Mouse (Mus musculus) heart, adult 2 months (tissue): ENCODE results near the gene Gm47995. TPM values are rescaled to one million over a fixed set of nuclear protein-coding genes. Genes with fewer than 3 reads are reported as not detected.

Source experiments
- DNase-seq, 2 experiments: peaks; one replicate each; pipeline ENCODE4 v3.0.0; 2021
- H3K27ac ChIP-seq: fragments of 200-600 bp; 2 replicates; pipeline ENCODE4 v1.8.1; 2022
- H3K27me3 ChIP-seq: fragments of 200-500 bp; 2 replicates; pipeline ENCODE4 v1.6.1; 2012; ENCODE audit warnings: mild to moderate bottlenecking, low read length, inconsistent platforms, mixed read lengths; ENCODE audit not compliant: control insufficient read depth, insufficient read depth
- H3K36me3 ChIP-seq: fragments of 200-500 bp; 2 replicates; pipeline ENCODE4 v1.6.1; 2012; ENCODE audit warnings: low read length, inconsistent platforms; ENCODE audit not compliant: control insufficient read depth, insufficient read depth
- H3K4me1 ChIP-seq: fragments of 200-500 bp; 2 replicates; pipeline ENCODE4 v1.6.1; 2011; ENCODE audit warnings: low read length; ENCODE audit not compliant: control insufficient read depth, insufficient read depth
- H3K4me3 ChIP-seq: fragments of 200-600 bp; 2 replicates; pipeline ENCODE4 v1.8.1; 2022
- H3K79me2 ChIP-seq: fragments of 200-500 bp; replicated peaks from 2 replicates; pipeline ENCODE4 v1.6.1; 2012; ENCODE audit warnings: mild to moderate bottlenecking, inconsistent platforms, low read length, moderate library complexity, mixed read lengths; ENCODE audit not compliant: control insufficient read depth, insufficient read depth
- H3K9ac ChIP-seq: fragments of 200-500 bp; 2 replicates; pipeline ENCODE4 v1.6.1; 2012; ENCODE audit warnings: low read depth, mild to moderate bottlenecking, control low read depth, inconsistent platforms, low read length, mixed read lengths
- CTCF ChIP-seq: fragments of 200-600 bp; IDR thresholded peaks from 2 replicates; pipeline ENCODE4 v1.8.1; 2022; ENCODE audit warnings: antibody characterized with exemption, mild to moderate bottlenecking, moderate library complexity
- EP300 ChIP-seq: fragments of 200-500 bp; IDR thresholded peaks from 2 replicates; pipeline ENCODE4 v1.6.1; 2011; ENCODE audit warnings: low read depth, low read length, control low read depth; ENCODE audit not compliant: insufficient read depth
- POLR2A ChIP-seq: fragments of 200-500 bp; IDR thresholded peaks from 2 replicates; pipeline ENCODE4 v1.6.1; 2011; ENCODE audit warnings: mild to moderate bottlenecking, low read depth, low read length, control low read depth; ENCODE audit not compliant: insufficient read depth
- WGBS: fragments of 180-500 bp; shearing (Covaris S2); methylation state at CpG from one replicate; pipeline ENCODE4 v1.1.7; 2018; 5-methylcytosine and 5-hydroxymethylcytosine counted together
- intact Hi-C: fragments of 180-260 bp; cut with DNase I; formaldehyde crosslinking; loops from one replicate; pipeline ENCODE4 v1.15.1; 2025
- polyA plus RNA-seq: library from polyadenylated mRNA; depleted of rRNA; stranded (reverse); fragments of >200 nt; gene quantifications from 2 replicates; pipeline ENCODE4 v1.2.3, GENCODE M21; 2012
- total RNA-seq, 2 experiments: library from RNA; stranded (reverse); gene quantifications; 2 replicates each; pipeline ENCODE4 v1.2.3; 2021

The Gm47995 gene
- total and polyA plus RNA-seq, 3 experiments: not detected

- no peaks in the 10 kb centered on the region for H3K36me3 ChIP-seq
- H3K4me1 ChIP-seq: no peaks in the 10 kb centered on the region
- no peaks in the 10 kb centered on the region for H3K79me2 ChIP-seq
- no peak overlapping the region for H3K9ac ChIP-seq
- no peaks in the 10 kb centered on the region for H3K27me3 ChIP-seq
- H3K27ac ChIP-seq: no peak overlapping the region
- TF ChIP-seq CTCF (no peak), POLR2A (no peak), EP300 (no peak)
- intact Hi-C loops: no loop called here
- H3K4me3 ChIP-seq: no peak overlapping the region
- 93% methylated on average over 1 of the region's 1 CpGs for WGBS
- no peak for DNase-seq
These were observed 26.3 kb downstream of the Gm47995 start for GRCm38 (mm10) chr1:151224536-151224935.

- Histone ChIP-seq H3K79me2 (no peaks in the 10 kb centered on the region), H3K27me3 (no peaks in the 10 kb centered on the region), H3K27ac (no peak overlapping the region), H3K4me3 (no peak overlapping the region), H3K4me1 (no peaks in the 10 kb centered on the region), H3K9ac (no peak overlapping the region), H3K36me3 (no peaks in the 10 kb centered on the region)
- 83% methylated on average over 8 of the region's 8 CpGs for WGBS
- intact Hi-C loops: no loop called here
- TF ChIP-seq POLR2A (no peak), CTCF (no peak), EP300 (no peak)
- DNase-seq: no peak
These were observed 29.3 kb downstream of the Gm47995 start for GRCm38 (mm10) chr1:151227506-151227905.

DNA sequence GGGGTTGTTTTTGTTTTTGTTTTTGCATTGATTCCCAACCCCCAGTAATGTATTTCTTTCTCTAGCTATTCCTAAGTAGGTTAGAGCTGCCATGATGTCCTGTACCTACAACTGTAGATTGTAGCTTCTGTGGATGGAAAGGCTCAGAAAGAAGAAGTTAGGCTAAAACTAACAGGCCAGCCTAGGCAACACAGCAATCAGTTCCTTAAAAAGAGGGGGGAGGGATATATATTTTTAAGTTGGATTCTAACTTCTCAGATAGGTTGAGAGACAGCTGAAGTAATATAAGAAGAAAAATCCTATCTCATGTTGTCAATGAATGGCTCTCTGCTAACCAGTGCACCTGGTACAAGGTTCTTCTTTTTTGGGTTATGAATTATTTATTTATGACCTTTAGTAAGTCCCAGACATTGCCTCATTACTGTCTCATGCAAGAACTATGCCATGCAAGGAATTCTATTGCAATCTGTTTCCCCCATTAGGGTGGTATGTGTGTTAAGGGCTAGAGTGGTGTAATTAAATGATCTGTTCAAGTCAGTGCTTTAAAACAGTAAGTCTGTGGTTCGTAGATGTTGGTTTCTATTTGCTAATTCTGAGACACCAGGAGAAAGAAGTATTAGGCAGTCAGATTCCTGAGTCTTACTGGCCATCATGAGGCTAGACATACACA lies 30.2 kb downstream of the Gm47995 start:
- TF ChIP-seq POLR2A: no peak
- TF ChIP-seq CTCF: no peak
- no peak for TF ChIP-seq EP300
- DNase-seq: no peak
- Histone ChIP-seq H3K27ac (no peak overlapping the region), H3K27me3 (no peaks in the 10 kb centered on the region), H3K36me3 (no peaks in the 10 kb centered on the region), H3K4me1 (no peaks in the 10 kb centered on the region), H3K4me3 (no peak overlapping the region), H3K79me2 (no peaks in the 10 kb centered on the region), H3K9ac (no peak overlapping the region)
- intact Hi-C loops: no loop called here
- WGBS: 80% methylated on average over 1 of the region's 1 CpGs

DNA sequence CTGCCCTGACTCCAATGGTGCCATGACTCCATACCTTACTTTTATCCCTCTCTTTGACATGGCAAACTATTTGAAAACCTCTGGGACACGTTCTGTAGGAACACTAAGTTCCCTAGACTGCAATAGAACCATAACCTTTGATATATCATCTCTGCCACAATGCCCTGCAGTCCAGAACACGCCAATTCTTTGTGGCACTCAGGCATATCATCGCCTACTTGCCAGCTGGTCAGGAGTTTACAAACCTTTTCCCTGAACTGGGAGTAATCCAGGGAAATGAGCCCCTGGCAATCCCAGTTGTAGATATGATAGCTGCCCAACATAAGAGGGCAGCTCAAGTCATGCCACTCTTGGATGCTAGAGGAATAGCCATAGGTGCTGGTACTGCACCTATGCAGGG lies 34.1 kb downstream of the Gm47995 start:
- WGBS: 61% methylated on average over 3 of the region's 3 CpGs

GRCm38 (mm10) chr1:151233756-151234155 lies 35.5 kb downstream of the Gm47995 start:
- Histone ChIP-seq H3K36me3 (no peaks in the 10 kb centered on the region), H3K9ac (no peak overlapping the region), H3K4me1 (peaks cover 6% of the 10 kb centered on the region), H3K4me3 (no peak overlapping the region), H3K79me2 (no peaks in the 10 kb centered on the region), H3K27me3 (no peaks in the 10 kb centered on the region), H3K27ac (no peak overlapping the region)
- no peak for DNase-seq
- no peak for TF ChIP-seq POLR2A
- TF ChIP-seq CTCF: no peak
- TF ChIP-seq EP300: no peak
- 52% methylated on average over 3 of the region's 3 CpGs for WGBS
- intact Hi-C loops: no loop called here

More for the DNA sequence above, 34.1 kb downstream of the Gm47995 start:
- Histone ChIP-seq H3K27ac (no peak overlapping the region), H3K36me3 (no peaks in the 10 kb centered on the region), H3K9ac (no peak overlapping the region), H3K27me3 (no peaks in the 10 kb centered on the region), H3K4me3 (no peak overlapping the region), H3K79me2 (no peaks in the 10 kb centered on the region), H3K4me1 (peaks cover 6% of the 10 kb centered on the region)
- TF ChIP-seq CTCF (no peak), EP300 (no peak), POLR2A (no peak)
- DNase-seq: no peak
- intact Hi-C loops: no loop called here

GRCm38 (mm10) chr1:151235574-151235973 lies 37.3 kb downstream of the Gm47995 start:
- Histone ChIP-seq H3K27me3 (no peaks in the 10 kb centered on the region), H3K9ac (no peak overlapping the region), H3K27ac (peak overlapping the region; percentile 67), H3K4me1 (peaks cover 8% of the 10 kb centered on the region), H3K4me3 (no peak overlapping the region), H3K79me2 (no peaks in the 10 kb centered on the region), H3K36me3 (no peaks in the 10 kb centered on the region)
- intact Hi-C loops: loop anchor here (5.0 kb wide), 1 partner anchor 107 kb away; the partner anchor contains the start of gene Ivns1abp
- WGBS: 63% methylated on average over 2 of the region's 2 CpGs
- TF ChIP-seq POLR2A (no peak), CTCF (no peak), EP300 (no peak)
- DNase-seq: no peak
